Mouse (Mus musculus) frontal cortex, postnatal 10 days (tissue): Measurements from ENCODE around the gene Nt5e.

Source experiments
- DNase-seq, 2 experiments: peaks; one replicate each; pipeline ENCODE4 v3.0.0; 2022; ENCODE audit warnings: low spot score in 2 of 2, mixed read lengths in 1 of 2

Gene Nt5e

GRCm38 (mm10) chr9:88380542-88380941 lies 53.5 kb downstream of the Nt5e start:
- DNase-seq, result no peak

GRCm38 (mm10) chr9:88388826-88389225 lies 61.8 kb downstream of the Nt5e start:
- no peak for DNase-seq

DNA sequence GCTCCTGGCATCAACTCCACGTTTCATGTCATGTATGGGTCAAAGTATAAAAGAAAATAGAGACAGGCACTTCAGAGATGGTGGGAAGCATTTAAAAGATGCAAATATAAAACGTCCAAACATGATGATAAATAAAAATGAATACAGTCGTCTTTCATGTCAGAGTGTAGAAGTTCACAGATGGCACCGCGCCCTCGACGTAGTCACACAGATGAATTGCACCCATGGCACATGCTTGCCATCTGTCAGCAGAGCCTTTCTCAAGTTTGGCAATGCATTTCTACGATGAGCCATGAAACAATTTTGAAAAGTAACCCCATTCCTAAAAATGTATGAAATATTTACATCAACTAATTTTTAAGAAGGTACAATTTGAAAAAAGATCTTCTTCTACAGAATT lies 67.9 kb downstream of the Nt5e start:
- DNase-seq, result no peak

DNA sequence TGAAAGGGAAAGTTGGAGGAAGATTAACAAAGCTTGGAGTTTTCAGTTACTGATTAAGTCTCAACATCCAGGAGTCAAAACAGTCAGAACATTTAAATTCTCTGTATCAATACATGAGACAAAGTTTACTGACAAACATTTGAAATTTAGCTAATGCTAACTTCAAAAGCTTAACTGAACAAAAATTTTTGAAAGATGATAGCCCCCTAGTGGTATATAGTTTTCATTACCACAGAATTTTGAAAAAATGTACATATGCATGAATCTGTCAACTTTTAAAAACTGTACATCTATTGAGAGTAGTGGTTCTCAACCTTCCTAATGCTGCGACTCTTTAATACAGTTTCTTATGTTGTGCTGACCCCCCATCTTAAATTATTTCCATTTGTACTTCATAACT lies 71.5 kb downstream of the Nt5e start:
- no peak for DNase-seq

DNA sequence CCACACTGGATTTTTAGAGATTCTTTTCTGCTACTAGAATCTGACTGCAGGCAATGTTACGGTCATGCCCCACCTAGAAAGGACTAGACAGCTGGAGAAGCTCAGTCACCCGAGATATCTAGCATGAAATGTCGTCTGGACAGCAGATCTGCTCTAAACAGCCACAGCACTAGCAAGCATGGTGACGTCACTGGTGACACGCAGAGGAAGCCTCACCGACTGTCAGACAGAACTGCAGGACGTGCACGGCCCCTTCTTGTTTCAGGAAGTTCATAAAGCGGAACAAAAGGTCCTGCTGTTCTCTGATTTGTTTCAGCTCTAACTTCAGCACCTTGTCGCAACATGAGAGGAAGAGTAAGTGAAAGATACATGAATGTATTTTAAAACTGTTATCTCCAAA lies 77.1 kb downstream of the Nt5e start:
- no peak for DNase-seq

- no peak for DNase-seq
Observed at GRCm38 (mm10) chr9:88404515-88404914, 77.5 kb downstream of the Nt5e start.

DNA sequence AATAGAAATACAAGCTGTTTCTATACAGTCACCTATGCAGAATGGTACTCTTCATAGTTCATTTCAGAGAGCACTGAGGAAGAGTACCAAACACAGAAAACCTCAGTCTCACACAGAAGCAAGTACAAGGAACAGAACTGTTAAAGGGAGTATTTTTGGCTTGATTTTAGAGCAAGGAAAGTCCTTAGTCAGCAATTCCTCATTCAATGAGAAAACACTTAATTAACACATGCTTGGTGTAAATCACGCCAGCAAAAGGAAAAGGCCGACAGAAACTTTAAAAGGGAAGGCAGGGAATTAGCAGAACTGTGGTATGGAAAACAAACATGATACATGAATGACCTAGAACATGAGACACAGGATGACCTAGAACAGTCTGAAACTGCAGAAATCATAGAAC lies 83.0 kb downstream of the Nt5e start:
- DNase-seq, result no peak

GRCm38 (mm10) chr9:88416752-88417151 lies 89.8 kb downstream of the Nt5e start:
- no peak for DNase-seq
